Mouse (Mus musculus): ENCODE data around the gene Smcp.
A peak's percentile ranks its signal among the peaks of the same experiment; 100 is the strongest.

The Smcp gene

DNA sequence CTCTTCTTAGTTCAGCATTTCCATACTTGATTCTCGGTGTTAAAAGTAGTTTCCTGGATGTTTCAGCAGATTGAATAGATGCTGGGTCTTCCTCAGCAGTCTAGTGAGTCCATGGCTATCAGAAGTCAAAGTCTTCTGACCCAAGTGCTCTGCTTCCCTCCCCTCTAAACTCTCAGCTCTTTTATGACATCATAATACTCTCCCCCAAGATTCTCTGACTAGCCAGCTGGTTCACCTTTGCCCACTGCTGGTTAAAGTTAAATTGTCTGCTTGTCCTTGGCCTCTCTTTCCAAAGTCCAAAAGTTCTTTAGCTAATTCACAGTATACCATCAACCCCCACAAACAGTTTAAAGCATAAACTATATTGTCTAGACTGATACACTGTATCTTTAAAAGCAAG, at the start of gene Smcp:
Gene Smcp (minus strand): TSS at position 140 of the 400 bp plus-strand sequence.
- no peak for DNase-seq (ENCODE audit: low read depth, low spot score)

DNA sequence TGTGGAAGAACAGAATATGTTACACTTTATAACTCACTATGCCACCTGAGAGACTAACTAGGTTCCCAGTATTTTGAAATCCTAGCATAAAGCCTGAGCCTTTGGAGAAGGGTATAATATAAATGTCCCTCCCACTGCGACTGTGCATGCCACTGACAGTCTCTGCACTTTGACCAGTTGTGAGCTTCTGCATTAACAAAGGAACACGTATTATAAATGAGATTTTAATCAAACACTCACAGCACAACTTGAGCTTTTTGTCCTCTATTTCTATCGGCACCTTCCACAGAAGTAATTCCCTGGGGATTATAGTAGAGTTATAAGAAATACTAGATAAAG, 49.8 kb upstream of the Smcp start:
- DNase-seq (ENCODE audit: low read depth, low spot score): no peak

DNA sequence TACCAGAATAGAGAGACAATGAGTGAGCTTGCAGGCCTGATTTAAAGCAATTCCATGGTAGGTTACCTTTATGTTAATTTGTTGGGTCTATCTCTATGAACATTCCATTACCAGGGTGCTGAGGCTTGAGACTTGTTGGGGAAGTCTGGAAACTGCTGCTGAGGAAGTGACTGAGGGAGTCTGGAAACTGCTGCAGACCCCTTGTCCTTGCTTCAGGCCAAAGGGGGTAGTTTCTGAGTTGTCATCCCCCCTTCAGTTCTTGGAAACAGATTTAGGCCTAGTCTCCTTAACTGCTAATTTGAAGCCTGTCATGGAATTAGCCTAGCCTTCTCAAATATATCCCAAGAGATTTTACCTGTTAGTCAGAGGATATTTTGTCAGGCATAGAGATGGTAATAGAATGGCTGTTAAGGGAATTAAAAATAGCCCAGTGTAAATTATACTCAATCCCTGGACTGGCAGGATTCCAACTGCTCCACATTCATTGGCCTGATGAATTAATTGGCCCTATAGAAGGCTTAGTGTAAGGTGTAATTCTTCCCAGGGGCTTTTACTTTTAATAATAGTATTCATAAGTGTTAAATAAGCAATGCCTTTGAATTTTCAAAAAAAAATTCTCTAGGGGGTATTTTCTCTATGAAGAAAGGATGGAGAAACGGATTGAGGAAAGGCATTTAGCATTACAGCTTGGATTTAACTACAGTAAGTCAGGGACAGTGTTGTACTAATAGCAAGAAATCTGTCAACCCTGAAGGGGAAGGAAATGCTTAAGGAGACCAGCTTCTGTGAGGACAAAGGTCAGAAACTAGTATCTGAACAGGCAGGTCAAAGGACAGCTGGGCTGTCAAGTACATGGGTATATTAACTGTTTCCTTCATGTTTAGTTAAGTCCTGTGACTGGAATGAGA, 49.2 kb upstream of the Smcp start:
- no peak for DNase-seq (ENCODE audit: low read depth, low spot score)

DNA sequence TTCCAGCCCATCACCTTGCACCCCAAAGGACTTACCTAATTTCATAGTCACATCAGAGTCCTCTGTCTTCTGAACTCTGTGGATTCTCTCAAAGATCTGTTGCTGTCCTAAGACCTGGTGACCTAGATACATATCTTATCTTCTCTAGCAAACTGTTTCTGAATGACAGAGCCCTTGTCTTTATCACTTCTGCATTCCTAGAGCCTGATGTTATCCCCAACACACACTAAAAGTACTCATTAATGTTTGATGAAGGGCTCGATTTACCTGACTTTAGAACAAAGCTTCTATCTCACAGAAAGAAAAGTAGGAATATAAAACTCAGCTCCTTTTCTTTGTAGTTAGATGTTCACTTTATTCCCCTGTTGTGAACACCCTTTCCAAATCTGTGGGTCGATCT, 32.8 kb upstream of the Smcp start, which contains the start of gene Lce6a:
Gene Lce6a (minus strand): TSS at position 101 of the 400 bp plus-strand sequence.
- no peak for DNase-seq (ENCODE audit: low read depth, low spot score)

DNA sequence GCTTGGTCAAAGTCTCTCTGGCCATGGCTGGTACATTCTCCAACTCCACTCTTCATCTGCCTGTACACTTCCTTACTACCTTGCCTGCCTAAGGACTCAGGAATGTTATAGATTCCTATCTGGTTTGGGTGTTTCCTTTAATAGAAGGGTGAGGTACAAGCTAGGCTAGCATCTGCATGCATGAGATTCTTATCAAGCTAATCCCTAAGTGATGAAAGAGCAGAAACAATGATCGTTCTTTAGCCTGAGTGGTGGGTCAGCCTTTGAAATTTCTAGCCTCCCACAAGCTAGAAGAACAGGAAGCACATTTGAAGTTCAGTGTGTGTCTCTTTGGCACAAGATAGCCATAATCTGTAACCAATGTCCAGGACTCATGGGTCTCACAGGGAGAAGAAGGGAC, 21.0 kb upstream of the Smcp start:
- DNase-seq (ENCODE audit: low read depth, low spot score): peak; percentile 30

DNA sequence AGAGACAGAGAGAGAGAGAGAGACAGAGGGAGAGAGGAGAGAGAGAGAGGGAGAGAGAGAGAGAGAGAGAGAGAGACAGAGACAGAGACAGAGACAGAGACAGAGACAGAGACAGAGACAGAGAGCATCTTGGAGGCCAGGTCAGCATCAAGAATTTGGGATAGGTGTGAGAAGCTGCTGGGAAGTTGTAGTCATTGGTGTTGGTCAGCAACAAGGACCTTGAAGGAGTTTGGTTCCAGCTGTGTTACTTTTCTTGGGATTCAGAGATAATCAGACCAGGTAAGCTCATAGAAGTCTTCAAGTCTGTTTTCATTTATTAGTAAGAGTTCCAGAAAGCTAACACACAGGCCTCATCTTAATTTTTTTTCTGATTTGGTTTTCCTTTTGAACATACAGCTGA, 18.6 kb upstream of the Smcp start, which contains the start of gene 2210017I01Rik:
Gene 2210017I01Rik (minus strand): TSS at position 101 of the 400 bp plus-strand sequence.
- DNase-seq (ENCODE audit: low read depth, low spot score): no peak

DNA sequence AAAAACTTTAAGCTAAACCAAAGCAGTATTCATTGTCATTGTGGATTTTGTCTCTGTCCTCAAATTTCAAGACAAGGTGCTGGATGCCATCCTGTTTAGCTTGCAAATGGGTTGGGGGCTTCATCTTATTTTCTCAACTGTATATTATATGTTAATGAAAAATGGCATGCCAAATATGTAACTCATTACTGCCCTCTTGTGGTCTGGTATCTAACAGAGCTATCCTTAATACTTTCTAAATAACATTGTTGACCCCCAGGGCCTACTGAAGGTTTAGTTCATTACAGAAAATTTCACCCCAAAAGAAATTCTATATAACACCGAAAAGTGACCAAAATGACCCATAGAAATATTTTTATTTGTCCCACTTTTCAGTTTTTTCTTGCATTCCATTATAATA, 13.4 kb upstream of the Smcp start:
- DNase-seq (ENCODE audit: low read depth, low spot score): peak; percentile 71

DNA sequence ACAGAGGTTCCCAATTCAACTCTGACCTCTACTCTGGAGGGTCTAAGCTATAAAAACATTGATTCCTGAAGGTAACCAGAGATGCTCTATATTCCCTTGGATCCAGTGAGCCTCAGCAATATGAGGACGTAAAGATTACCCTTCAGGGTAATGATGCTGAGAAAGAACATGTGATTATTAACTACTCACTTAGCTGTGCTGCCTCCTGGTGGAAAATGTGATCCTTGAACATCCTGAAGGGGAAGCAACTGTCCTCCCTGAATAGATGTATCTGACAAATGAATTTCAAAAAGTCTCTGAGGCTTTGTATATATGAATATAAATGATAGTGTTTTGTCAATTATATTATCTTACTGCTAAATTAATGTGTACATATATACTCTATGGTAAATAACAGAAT, 11.7 kb upstream of the Smcp start:
- peak; percentile 50 for DNase-seq (ENCODE audit: low read depth, low spot score)

DNA sequence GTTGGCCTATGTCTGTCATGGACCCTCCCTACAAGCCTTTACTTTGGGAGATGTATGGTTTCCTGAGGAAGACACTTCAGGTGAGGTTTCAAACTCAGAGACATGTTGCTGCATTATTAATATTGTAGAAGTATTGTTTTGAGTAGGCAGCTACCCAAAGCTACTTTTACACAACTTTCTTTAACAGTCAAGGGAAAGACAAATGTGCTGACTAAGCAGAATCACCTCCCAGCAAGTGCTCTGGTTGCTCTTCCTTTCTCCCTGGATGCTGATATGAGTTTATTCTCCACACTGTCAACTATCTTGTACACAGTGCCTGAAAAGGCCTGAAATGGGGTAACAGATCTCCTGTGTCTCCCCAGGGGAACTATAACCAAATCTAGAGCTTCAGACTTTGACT, 11.2 kb upstream of the Smcp start:
- DNase-seq (ENCODE audit: low read depth, low spot score): no peak

DNA sequence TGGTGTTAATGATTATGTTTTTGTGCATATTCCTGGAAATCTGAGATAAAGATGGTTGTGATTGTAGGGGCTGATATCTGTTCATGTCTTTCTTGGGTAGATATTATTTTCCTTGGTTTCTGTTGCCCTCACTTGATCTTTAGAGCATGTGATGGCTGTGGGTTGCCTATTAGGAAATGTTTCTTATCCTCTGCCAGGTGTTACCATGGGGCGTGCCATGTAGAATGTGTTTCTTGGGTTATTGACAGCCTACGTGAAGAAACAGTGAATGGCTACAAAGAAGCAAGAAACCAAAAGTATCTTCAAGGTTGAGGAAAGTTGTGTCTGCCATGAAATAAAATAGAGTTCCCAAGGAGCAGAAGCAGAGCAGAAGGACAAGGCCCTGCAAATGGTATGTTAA, 9.6 kb upstream of the Smcp start:
- DNase-seq (ENCODE audit: low read depth, low spot score): no peak

DNA sequence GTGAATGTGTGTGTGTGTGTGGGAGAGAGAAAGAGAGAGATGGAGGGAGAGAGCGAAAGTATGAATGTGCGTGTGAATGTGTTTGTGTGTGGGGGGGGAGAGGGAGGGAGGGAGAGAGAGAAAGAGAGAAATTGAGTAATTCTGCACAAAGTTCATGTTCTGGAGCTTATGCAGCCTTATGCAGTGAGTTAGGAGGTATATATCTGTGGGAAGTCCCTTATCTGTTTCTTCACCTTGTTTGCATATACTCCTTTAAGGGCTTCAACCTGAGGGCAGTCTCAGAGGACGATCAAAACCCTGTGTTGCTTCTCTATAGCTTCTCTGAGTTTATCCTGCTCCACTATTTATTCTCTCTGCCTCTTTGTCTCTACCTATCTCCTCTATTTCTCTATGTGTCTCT, 1.6 kb downstream of the Smcp start:
- no peak for DNase-seq (ENCODE audit: low read depth, low spot score)

DNA sequence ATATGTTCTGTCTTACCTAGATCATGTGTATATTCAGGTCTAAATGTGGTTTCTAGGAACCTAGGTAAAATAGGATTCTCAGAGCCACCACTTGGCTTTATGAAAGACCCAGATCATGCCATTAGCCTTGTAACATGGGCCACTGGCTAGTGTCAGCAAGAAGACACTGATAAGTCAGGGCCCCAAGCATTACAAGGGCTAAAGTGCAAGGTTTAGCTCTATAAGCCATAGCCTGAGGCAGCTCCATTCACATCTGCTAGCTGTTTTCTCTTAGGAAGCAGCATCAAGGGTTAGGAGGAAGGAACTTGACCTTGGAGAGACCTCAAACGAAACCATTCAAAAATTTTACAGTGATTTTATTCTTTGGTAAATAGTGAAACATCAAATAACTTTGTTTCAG, 3.7 kb downstream of the Smcp start:
- DNase-seq (ENCODE audit: low read depth, low spot score): no peak

DNA sequence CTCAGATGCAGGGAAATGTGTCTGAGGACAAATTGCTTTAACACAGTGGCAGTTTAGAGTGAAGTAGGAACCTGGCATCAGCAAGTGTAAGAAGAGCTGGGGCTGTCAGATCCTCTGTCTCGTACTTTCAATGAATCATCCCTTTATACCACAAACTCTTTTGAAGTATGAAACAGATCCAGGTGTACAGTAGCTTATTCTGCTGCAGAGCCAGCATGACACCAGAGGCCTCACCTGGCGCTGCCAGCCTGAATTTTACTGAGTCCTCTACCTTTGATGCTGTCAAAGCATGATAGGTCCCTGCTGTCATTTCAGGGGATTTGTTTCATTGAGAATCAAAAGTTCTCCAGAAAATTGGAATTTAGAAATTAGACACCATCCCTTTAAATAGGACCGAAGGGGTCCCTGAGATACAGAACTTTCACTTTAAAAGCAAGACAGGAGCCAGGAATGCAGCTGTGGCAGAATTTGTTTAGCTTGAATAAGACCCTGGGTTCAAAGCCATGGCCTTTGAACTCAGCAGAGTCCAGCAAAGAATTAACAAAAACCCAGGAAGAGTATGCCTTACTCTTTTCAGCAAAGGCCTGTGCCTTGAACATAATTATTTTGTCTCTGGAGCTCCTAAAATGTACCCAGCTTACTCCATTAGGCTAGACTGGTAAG, 5.5 kb downstream of the Smcp start:
- no peak for DNase-seq (ENCODE audit: low read depth, low spot score)

DNA sequence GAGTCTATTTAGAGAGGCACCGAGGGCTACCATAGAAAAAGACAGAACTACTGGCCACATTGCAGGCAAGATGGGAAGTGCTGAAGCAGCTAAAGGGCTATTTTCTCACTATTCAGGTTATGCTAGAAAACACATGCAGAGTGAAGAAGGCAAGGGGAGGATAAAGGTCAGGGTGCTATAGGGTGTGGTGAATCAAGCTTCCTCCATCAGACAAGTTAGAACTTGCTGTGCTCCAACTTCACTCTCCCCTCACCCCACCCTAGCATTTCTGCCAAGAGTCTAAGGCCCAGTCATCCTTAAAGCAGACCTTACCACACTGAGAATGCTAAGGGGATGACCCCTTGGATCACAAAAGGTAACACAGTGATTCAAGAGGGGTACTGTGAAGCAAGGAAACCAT, 9.3 kb downstream of the Smcp start:
- DNase-seq (ENCODE audit: low read depth, low spot score): no peak

DNA sequence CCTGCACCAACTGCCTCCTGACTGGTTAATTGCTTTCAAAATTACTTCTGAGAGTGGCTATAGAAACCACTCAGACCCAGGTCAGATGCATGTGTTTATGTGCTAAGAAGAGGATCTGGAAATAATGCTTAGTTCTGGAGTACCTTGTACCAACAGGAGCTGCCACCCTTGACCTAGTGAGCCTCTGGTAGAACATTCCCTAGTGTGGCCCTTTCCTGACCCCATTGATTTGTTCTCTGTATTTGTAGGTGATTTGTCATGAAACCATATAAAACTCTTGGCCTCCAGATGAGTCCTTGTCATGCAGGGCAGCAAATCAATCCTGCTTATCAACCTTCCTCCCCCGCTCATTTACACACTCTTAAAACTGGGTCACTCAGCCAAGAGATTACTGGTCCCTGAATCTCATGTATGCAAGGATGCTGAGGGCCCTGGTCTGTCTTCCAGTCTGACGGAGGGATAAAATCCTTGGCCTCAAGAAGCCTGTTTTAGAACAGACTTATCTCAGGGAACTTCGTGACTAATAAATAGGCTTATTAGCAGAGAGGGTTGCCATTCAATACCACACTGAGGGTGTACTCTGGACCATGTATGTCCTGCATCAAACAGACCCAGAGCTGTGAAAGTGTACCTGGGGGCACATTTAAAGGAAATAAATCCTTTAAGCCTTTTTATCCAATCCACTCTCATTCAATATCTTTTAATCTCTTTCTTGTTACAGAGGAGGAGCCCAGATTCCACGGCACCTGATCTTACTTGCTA, 10.0 kb downstream of the Smcp start:
- DNase-seq (ENCODE audit: low read depth, low spot score): no peak

DNA sequence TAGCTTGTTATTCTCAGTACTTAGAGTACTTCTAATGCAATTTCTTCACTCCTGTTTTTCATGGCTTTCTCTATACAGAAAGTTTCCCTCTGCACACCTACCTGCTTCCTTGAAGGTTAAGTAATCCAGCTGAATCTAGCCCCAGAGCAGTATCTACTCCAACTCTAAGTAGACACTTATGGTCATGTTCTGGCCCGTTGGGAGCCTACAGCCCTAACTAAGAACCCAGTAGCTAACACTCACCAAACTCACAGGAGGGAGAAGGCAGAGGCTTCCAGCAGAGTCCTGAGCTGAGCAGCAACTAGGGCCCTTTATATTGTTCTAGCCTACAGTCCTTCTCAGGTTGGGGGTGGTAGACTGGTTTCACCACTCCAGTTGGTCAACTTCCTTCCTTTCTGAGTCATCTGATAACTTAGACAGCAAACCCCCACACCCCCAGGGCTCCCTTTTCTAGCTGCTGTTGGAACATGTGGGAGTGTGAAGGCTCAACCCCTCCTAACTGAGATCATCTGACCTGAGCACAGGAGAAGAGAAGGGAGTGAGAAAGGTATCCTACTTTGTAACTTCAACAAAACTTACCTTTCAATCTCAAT, 15.3 kb downstream of the Smcp start, which contains the start of gene Ivl:
Gene Ivl (minus strand): TSS at position 287 of the 593 bp plus-strand sequence.
- peak; percentile 43 for DNase-seq (ENCODE audit: low read depth, low spot score)

DNA sequence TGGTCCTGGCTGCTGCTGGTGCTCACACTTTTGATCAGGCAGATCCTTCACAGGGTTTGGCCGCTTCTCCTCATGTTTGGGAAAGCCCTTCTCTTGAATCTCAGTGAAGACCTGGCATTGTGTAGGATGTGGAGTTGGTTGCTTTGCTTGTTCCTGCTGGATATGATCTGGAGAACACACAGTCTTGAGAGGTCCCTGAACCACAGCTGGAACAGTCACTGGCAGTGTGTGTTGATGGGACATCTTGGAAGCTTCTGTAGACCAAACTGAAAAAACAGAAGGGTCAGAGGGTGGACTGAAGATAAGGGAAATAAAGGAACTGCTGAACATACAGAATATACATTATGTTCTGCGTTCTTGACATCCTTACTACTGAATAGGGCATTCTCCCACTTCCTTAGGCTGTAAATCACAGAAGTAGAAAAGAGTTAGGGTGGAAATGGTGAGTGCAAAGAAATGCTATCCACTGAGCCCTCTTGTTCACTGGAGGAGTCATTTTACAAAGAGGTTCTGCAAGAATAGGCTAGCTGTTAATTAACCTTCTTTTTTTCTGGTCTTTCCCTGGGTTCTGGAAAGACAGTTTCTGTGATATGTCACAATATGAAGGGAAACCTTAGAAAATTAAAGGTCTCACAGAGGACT, 16.2 kb downstream of the Smcp start:
- DNase-seq (ENCODE audit: low read depth, low spot score): no peak

DNA sequence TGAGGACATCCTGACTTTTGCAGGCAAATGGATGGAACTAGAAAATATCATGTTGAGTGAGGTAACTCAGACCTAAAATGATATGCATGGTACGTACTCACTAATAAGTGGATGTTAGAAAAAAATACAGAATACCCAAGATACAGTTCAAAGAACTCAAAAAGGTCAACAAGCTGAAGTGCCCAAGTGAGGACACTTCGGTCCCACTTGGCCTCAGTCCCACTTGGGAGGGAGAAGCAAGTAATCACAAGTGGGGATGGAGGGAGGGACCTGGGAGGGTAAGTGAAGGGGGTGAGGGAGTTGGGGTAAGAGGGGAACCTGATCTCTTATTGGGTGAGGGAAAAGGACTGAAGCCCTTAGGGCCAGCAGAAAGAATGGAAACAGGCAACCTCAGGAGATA, 20.0 kb downstream of the Smcp start:
- DNase-seq (ENCODE audit: low read depth, low spot score): no peak

DNA sequence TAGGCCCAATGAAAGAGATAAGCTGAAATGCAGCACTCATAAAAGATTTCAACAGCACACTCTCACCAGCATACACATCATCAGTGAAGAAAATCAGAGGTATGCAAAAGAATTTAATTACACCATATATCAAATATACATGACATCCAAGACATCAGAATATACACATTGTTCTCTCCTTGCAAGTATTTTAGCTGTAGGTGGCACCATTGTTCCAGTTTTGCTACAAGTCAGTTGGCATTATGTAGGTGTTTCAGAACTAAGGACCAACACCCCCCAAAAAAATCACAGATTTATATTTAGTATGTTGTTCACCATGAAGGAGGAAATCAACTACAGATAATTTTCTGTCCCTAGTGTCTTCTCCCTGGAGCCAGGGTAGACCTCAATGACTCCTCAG, 23.4 kb downstream of the Smcp start:
- DNase-seq (ENCODE audit: low read depth, low spot score): peak; percentile 55

DNA sequence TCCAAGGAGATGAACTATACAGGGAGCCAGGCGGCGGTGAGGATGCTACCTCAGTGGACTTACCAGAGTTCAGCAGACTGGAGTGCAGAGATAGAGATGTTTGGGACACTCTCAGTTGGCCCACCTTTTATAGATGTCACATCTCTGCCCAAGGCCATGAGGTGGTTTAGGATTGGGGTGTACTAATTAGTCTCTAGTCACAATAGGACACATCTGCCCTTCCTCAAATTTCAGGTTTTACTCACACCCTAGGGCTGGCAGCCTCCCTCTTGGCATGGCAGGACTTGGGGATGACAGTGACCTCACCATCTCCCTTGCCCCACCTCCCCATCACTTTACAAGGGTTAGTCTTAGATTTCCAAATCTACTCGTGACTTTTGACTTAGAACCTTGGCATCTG, 54.4 kb downstream of the Smcp start, which contains the start of gene 2310046K23Rik:
Gene 2310046K23Rik (minus strand): TSS at position 101 of the 400 bp plus-strand sequence.
- no peak for DNase-seq (ENCODE audit: low read depth, low spot score)

All from 3T3-L1 (cell line).